Mouse (Mus musculus) liver, adult 2 months (tissue): ENCODE measurements around the gene Txndc17. TPM values are rescaled to one million over a fixed set of nuclear protein-coding genes. Genes with fewer than 3 reads are reported as not detected.

Experiments used
- DNase-seq: peaks from one replicate; pipeline ENCODE4 v3.0.0-alpha.2; 2011; ENCODE audit warnings: low read depth, low spot score; ENCODE audit errors: extremely low read depth
- H3K27ac ChIP-seq: fragments of 200-500 bp; replicated peaks from 2 replicates; pipeline ENCODE4 v1.5.1; 2012; ENCODE audit warnings: low read depth, mild to moderate bottlenecking, control low read depth, inconsistent platforms, low read length; ENCODE audit not compliant: insufficient read depth
- H3K27me3 ChIP-seq: fragments of 200-500 bp; 2 replicates; pipeline ENCODE4 v1.6.1; 2012; ENCODE audit warnings: mild to moderate bottlenecking, moderate library complexity, low read length, inconsistent platforms; ENCODE audit not compliant: control insufficient read depth, insufficient read depth
- H3K36me3 ChIP-seq: fragments of 200-500 bp; 2 replicates; pipeline ENCODE4 v1.6.1; 2012; ENCODE audit warnings: low read length, inconsistent platforms; ENCODE audit not compliant: control insufficient read depth, insufficient read depth
- H3K4me1 ChIP-seq: fragments of 200-500 bp; 2 replicates; pipeline ENCODE4 v1.6.1; 2011; ENCODE audit warnings: low read length; ENCODE audit not compliant: control insufficient read depth, insufficient read depth
- H3K4me3 ChIP-seq: fragments of 200-500 bp; 2 replicates; pipeline ENCODE4 v1.5.1; 2011; ENCODE audit warnings: low read depth, mild to moderate bottlenecking, control low read depth, low read length, moderate library complexity; ENCODE audit not compliant: insufficient read depth
- H3K79me2 ChIP-seq: fragments of 200-500 bp; 2 replicates; pipeline ENCODE4 v1.6.1; 2012; ENCODE audit warnings: inconsistent platforms, mild to moderate bottlenecking, low read length, moderate library complexity; ENCODE audit not compliant: control insufficient read depth, insufficient read depth
- H3K9ac ChIP-seq: fragments of 200-500 bp; 2 replicates; pipeline ENCODE4 v1.6.1; 2012; ENCODE audit warnings: low read depth, mild to moderate bottlenecking, control low read depth, inconsistent platforms, low read length
- CTCF ChIP-seq: fragments of 200-500 bp; IDR thresholded peaks from 2 replicates; pipeline ENCODE4 v1.5.1; 2011; ENCODE audit warnings: low read depth, low read length, control low read depth
- POLR2A ChIP-seq: fragments of 200-500 bp; IDR thresholded peaks from 2 replicates; pipeline ENCODE4 v1.6.1; 2011; ENCODE audit warnings: low read length, control low read depth; ENCODE audit not compliant: insufficient read depth; ENCODE audit errors: extremely low read depth
- WGBS: fragments of 180-500 bp; shearing (Covaris S2); methylation state at CpG from one replicate; pipeline ENCODE4 v1.1.7; 2018; 5-methylcytosine and 5-hydroxymethylcytosine counted together
- polyA plus RNA-seq: library from polyadenylated mRNA; depleted of rRNA; stranded (reverse); fragments of >200 nt; gene quantifications from 2 replicates; pipeline ENCODE4 v1.2.3, GENCODE M21; 2012
- total RNA-seq: library from RNA; depleted of rRNA; stranded (reverse); fragments of >200 nt; gene quantifications from 2 replicates; pipeline ENCODE4 v1.2.3, GENCODE M21; 2014

Gene Txndc17
- total and polyA plus RNA-seq, 2 experiments, result 32.0 to 80.2 TPM

GRCm38 (mm10) chr11:72175966-72176365, 31.4 kb upstream of the Txndc17 start:
- H3K4me1 ChIP-seq, result no peaks in the 10 kb centered on the region
- H3K27ac ChIP-seq, result no peak overlapping the region
- no peaks in the 10 kb centered on the region for H3K27me3 ChIP-seq
- H3K36me3 ChIP-seq, result peaks cover 31% of the 10 kb centered on the region
- no peak overlapping the region for H3K4me3 ChIP-seq
- DNase-seq, result no peak
- H3K79me2 ChIP-seq, result no peaks in the 10 kb centered on the region
- TF ChIP-seq POLR2A (no peak), CTCF (no peak)
- 93% methylated on average over 5 of the region's 5 CpGs for WGBS
- no peak overlapping the region for H3K9ac ChIP-seq

DNA sequence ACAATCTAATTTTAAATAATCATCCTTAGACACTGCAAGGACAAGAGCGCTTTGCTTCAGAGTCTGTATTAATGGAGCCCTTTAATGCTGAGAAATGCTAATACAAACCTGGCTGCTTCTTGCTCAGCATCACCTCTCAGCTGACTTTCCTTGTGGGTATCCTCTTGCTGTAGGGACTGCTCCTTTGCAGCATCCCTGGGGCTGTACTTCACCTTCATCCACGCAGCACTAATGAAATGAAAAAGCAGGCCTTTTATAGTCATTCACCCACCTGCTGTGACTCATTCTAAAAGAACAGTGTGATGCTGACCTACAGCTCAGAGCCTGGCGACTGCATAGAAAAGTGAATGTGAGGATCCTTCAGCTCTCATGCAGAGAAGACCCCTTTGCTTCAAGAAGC, 30.8 kb upstream of the Txndc17 start:
- no peaks in the 10 kb centered on the region for H3K79me2 ChIP-seq
- no peaks in the 10 kb centered on the region for H3K27me3 ChIP-seq
- H3K36me3 ChIP-seq, result peaks cover 31% of the 10 kb centered on the region
- TF ChIP-seq CTCF (no peak), POLR2A (no peak)
- H3K27ac ChIP-seq, result no peak overlapping the region
- no peak for DNase-seq
- WGBS, result 90% methylated on average over 3 of the region's 3 CpGs
- no peak overlapping the region for H3K9ac ChIP-seq
- H3K4me3 ChIP-seq, result no peak overlapping the region
- no peaks in the 10 kb centered on the region for H3K4me1 ChIP-seq

DNA sequence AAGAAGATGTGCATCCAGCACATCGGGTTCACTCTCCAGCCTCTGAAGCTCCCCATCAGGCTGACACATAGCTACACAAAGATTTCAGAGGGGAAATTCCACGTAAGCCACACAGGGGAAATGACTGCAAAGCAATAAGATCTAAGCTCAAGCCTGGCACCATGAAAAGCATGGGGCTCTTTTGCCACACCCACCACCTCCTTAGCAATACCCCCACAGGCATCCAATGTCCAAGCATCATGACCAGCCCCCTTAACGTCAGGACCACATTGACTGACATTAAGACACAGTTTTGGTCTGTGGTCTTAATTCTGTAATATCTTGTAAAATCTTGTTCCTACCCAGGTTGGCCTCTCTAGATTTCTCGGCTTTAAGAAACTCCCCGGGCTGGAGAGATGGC, 26.8 kb upstream of the Txndc17 start:
- H3K4me1 ChIP-seq, result no peaks in the 10 kb centered on the region
- WGBS, result 95% methylated on average over 5 of the region's 5 CpGs
- TF ChIP-seq POLR2A (no peak), CTCF (no peak)
- H3K4me3 ChIP-seq, result no peak overlapping the region
- H3K27ac ChIP-seq, result no peak overlapping the region
- H3K79me2 ChIP-seq, result no peaks in the 10 kb centered on the region
- no peaks in the 10 kb centered on the region for H3K27me3 ChIP-seq
- peaks cover 26% of the 10 kb centered on the region for H3K36me3 ChIP-seq
- no peak overlapping the region for H3K9ac ChIP-seq
- DNase-seq, result no peak

DNA sequence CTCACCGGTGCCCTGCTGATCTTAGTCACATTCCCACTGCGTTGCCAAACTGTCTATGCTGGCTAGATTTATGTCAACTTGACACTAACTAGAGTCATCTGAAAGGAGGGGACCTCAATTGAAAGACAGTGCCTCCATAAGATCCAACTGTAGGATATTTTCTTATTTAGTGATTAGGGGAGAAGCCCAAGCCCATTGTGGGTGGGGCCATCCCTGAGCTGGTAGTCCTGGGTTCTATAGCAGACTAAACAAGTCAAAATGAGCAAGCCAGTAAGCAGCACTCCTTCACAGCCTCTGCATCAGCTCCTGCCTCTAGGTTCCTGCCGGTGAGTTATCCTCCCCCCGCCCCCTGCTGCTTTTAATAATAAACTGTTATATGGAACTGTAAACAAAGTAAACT, 26.2 kb upstream of the Txndc17 start:
- H3K27me3 ChIP-seq, result no peaks in the 10 kb centered on the region
- no peaks in the 10 kb centered on the region for H3K79me2 ChIP-seq
- no peak overlapping the region for H3K27ac ChIP-seq
- DNase-seq, result no peak
- H3K4me3 ChIP-seq, result no peak overlapping the region
- H3K9ac ChIP-seq, result no peak overlapping the region
- WGBS, result 98% methylated on average over 4 of the region's 4 CpGs
- no peaks in the 10 kb centered on the region for H3K4me1 ChIP-seq
- no peak for TF ChIP-seq CTCF
- no peak for TF ChIP-seq POLR2A
- H3K36me3 ChIP-seq, result peaks cover 22% of the 10 kb centered on the region

DNA sequence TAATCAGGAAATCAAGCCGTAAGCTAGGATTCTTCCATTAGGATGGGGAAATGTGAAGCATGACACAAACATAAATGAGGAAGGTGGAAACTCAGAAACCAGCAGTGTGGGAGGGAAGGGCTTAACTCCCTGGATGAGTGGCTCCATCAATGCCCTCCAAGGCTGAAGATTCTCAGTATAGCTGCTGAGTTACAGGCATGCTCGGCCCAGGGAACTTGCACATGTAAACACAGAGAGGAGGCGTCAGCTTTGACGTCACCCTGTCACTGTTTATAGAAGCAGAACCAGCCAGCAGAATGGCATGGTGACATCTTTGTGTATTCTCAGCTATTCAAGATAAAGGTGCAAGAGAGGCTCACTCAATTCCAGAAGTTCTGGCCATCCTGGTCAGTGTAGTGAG, 23.1 kb upstream of the Txndc17 start:
- TF ChIP-seq CTCF (no peak), POLR2A (no peak)
- Histone ChIP-seq H3K27ac (no peak overlapping the region), H3K4me1 (no peaks in the 10 kb centered on the region), H3K9ac (no peak overlapping the region), H3K36me3 (peaks cover 13% of the 10 kb centered on the region), H3K79me2 (no peaks in the 10 kb centered on the region), H3K27me3 (no peaks in the 10 kb centered on the region), H3K4me3 (no peak overlapping the region)
- WGBS, result 80% methylated on average over 4 of the region's 4 CpGs
- DNase-seq, result no peak

DNA sequence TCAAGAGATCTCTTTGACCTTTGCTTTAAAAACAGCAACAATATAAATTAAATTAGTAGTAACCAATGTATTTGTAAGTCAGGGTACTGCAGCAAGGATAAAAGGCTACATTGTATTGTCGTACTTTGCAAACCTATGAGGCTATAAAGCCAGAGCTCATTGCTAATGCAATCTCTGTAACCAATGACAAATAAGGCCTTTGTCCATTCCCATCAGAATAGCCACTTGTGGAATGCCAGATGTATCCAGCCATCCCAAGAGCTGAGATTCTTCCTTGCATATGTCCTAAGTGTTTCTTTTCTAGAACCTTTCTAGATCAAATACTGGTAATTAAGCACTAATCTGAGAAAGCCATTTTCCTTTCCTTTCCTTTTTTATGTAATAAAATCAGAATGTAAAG, 16.5 kb upstream of the Txndc17 start:
- H3K27ac ChIP-seq, result no peak overlapping the region
- H3K4me1 ChIP-seq, result no peaks in the 10 kb centered on the region
- no peak overlapping the region for H3K9ac ChIP-seq
- H3K27me3 ChIP-seq, result no peaks in the 10 kb centered on the region
- no peak for DNase-seq
- H3K4me3 ChIP-seq, result no peak overlapping the region
- no peaks in the 10 kb centered on the region for H3K79me2 ChIP-seq
- H3K36me3 ChIP-seq, result peaks cover 19% of the 10 kb centered on the region
- WGBS, result 98% methylated on average over 1 of the region's 1 CpGs
- TF ChIP-seq CTCF, result no peak
- TF ChIP-seq POLR2A, result no peak
